Mouse (Mus musculus) kidney, adult 2 months (tissue): ENCODE data around the gene Ccnb1ip1. TPM values are rescaled to one million over a fixed set of nuclear protein-coding genes. Genes with fewer than 3 reads are reported as not detected.
"Not testable (repeated sequence)": the region's sequence is repeated elsewhere in the genome, so short reads cannot be mapped to it uniquely, and the experiment has no call there.

Source experiments
- DNase-seq: peaks from one replicate; pipeline ENCODE4 v3.0.0; 2021
- H3K27ac ChIP-seq: fragments of 200-500 bp; 2 replicates; pipeline ENCODE4 v1.5.1; 2012; ENCODE audit warnings: low read depth, low read length, control low read depth, inconsistent platforms; ENCODE audit not compliant: insufficient read depth
- H3K27me3 ChIP-seq: fragments of 200-500 bp; replicated peaks from 2 replicates; pipeline ENCODE4 v1.6.1; 2012; ENCODE audit warnings: mild to moderate bottlenecking, moderate library complexity, low read length, inconsistent platforms; ENCODE audit not compliant: control insufficient read depth, insufficient read depth
- H3K36me3 ChIP-seq: fragments of 200-500 bp; 2 replicates; pipeline ENCODE4 v1.6.1; 2012; ENCODE audit warnings: mild to moderate bottlenecking, moderate library complexity, low read length, inconsistent platforms; ENCODE audit not compliant: control insufficient read depth, insufficient read depth
- H3K4me1 ChIP-seq: fragments of 200-500 bp; 2 replicates; pipeline ENCODE4 v1.6.1; 2011; ENCODE audit warnings: low read length; ENCODE audit not compliant: control insufficient read depth, insufficient read depth
- H3K4me3 ChIP-seq: fragments of 200-500 bp; 2 replicates; pipeline ENCODE4 v1.5.1; 2011; ENCODE audit warnings: mild to moderate bottlenecking, low read depth, low read length, control low read depth; ENCODE audit not compliant: insufficient read depth
- CTCF ChIP-seq: fragments of 200-500 bp; conservative IDR thresholded peaks from 2 replicates; pipeline ENCODE4 v1.5.1; 2011; ENCODE audit warnings: low read depth, mild to moderate bottlenecking, control low read depth, low read length, moderate library complexity, mixed read lengths; ENCODE audit not compliant: insufficient read depth, insufficient read length
- POLR2A ChIP-seq: fragments of 200-500 bp; IDR thresholded peaks from one replicate; pipeline ENCODE4 v1.6.1; 2011; ENCODE audit warnings: low read depth, low read length, control low read depth
- WGBS: fragments of 180-500 bp; shearing (Covaris S2); methylation state at CpG from one replicate; pipeline ENCODE4 v1.1.7; 2018; 5-methylcytosine and 5-hydroxymethylcytosine counted together
- polyA plus RNA-seq: library from polyadenylated mRNA; depleted of rRNA; stranded (reverse); fragments of >200 nt; gene quantifications from 2 replicates; pipeline ENCODE4 v1.2.3, GENCODE M21; 2012

The Ccnb1ip1 gene
- polyA plus RNA-seq, 1 experiment, result not detected

- no peaks in the 10 kb centered on the region for H3K27me3 ChIP-seq
- 89% methylated on average over 2 of the region's 2 CpGs for WGBS
Measured at GRCm38 (mm10) chr14:50823240-50823639, 15.7 kb upstream of the Ccnb1ip1 start.

GRCm38 (mm10) chr14:50813060-50813459, 5.5 kb upstream of the Ccnb1ip1 start:
- TF ChIP-seq POLR2A (no peak), CTCF (no peak)
- 98% methylated on average over 2 of the region's 2 CpGs for whole genome bisulfite sequencing
- Histone ChIP-seq H3K36me3 (peaks cover 2% of the 10 kb centered on the region), H3K27me3 (no peaks in the 10 kb centered on the region), H3K4me3 (no peak overlapping the region), H3K27ac (no peak overlapping the region), H3K4me1 (no peaks in the 10 kb centered on the region)
- no peak for DNase-seq

More at GRCm38 (mm10) chr14:50823240-50823639, 15.7 kb upstream of the Ccnb1ip1 start:
- Histone ChIP-seq H3K27ac (no peak overlapping the region), H3K36me3 (peaks cover 9% of the 10 kb centered on the region), H3K4me1 (no peaks in the 10 kb centered on the region), H3K4me3 (no peak overlapping the region)
- no peak for DNase-seq
- no peak for TF ChIP-seq CTCF

GRCm38 (mm10) chr14:50806469-50806868, 1.1 kb downstream of the Ccnb1ip1 start:
- not testable (repeated sequence) for H3K27ac ChIP-seq, H3K36me3 ChIP-seq, H3K27me3 ChIP-seq, H3K4me1 ChIP-seq, H3K4me3 ChIP-seq, DNase-seq
- 85% methylated on average over 5 of the region's 5 CpGs for WGBS

GRCm38 (mm10) chr14:50804683-50805082, 2.8 kb downstream of the Ccnb1ip1 start:
- TF ChIP-seq POLR2A (no peak), CTCF (no peak)
- no peak for DNase-seq
- no peak overlapping the region for H3K4me3 ChIP-seq
- H3K36me3 ChIP-seq, result no peaks in the 10 kb centered on the region
- H3K27me3 ChIP-seq, result no peaks in the 10 kb centered on the region
- no peak overlapping the region for H3K27ac ChIP-seq
- no peaks in the 10 kb centered on the region for H3K4me1 ChIP-seq
- WGBS, result 79% methylated on average over 13 of the region's 13 CpGs

GRCm38 (mm10) chr14:50802843-50803562, 4.5 kb downstream of the Ccnb1ip1 start:
- Histone ChIP-seq H3K4me1 (no peaks in the 10 kb centered on the region), H3K36me3 (no peaks in the 10 kb centered on the region), H3K27ac (no peak overlapping the region), H3K27me3 (no peaks in the 10 kb centered on the region), H3K4me3 (no peak overlapping the region)
- WGBS, result 59% methylated on average over 4 of the region's 4 CpGs
- no peak for TF ChIP-seq POLR2A
- 0 out of 2 replicates have a peak, but pooled peaks have one; percentile 19 for TF ChIP-seq CTCF
- peak; percentile 51 for DNase-seq

GRCm38 (mm10) chr14:50802441-50802840, 5.1 kb downstream of the Ccnb1ip1 start:
- H3K36me3 ChIP-seq, result no peaks in the 10 kb centered on the region
- 89% methylated on average over 6 of the region's 6 CpGs for WGBS
- DNase-seq, result no peak
- TF ChIP-seq POLR2A, result no peak
- TF ChIP-seq CTCF, result no peak
- H3K27me3 ChIP-seq, result no peaks in the 10 kb centered on the region
- H3K27ac ChIP-seq, result no peak overlapping the region
- no peak overlapping the region for H3K4me3 ChIP-seq
- no peaks in the 10 kb centered on the region for H3K4me1 ChIP-seq

GRCm38 (mm10) chr14:50799502-50800259, 7.9 kb downstream of the Ccnb1ip1 start:
- no peak overlapping the region for H3K4me3 ChIP-seq
- no peaks in the 10 kb centered on the region for H3K36me3 ChIP-seq
- DNase-seq, result peak; percentile 55
- TF ChIP-seq POLR2A (no peak), CTCF (no peak)
- H3K4me1 ChIP-seq, result no peaks in the 10 kb centered on the region
- 4% methylated on average over 3 of the region's 3 CpGs for WGBS
- no peak overlapping the region for H3K27ac ChIP-seq
- no peaks in the 10 kb centered on the region for H3K27me3 ChIP-seq
